Mouse (Mus musculus) left cerebral cortex, postnatal 4 days (tissue): ENCODE data around the gene Ramp2. TPM values are rescaled to one million over a fixed set of nuclear protein-coding genes. Genes with fewer than 3 reads are reported as not detected.

Experiments used
- DNase-seq: peaks from one replicate; pipeline ENCODE4 v3.0.0-alpha.2; 2022
- intact Hi-C: fragments of 180-260 bp; cut with DNase I; formaldehyde crosslinking; loops from one replicate; pipeline ENCODE4 v1.15.1; 2025
- total RNA-seq, 2 experiments: library from RNA; stranded (reverse); gene quantifications; 2 replicates each; pipeline ENCODE4 v1.2.3; 2021

Ramp2 gene
- total RNA-seq, 2 experiments from 2014 or later = 56.2 to 64.0 TPM

GRCm38 (mm10) chr11:101302004-101302798, 56.4 kb downstream of the Ramp2 start, which contains the start of gene Becn1:
Gene Becn1 (minus strand): TSS chr11:101302286.
- DNase-seq = peak; percentile 98
- intact Hi-C loops = no loop called here

- intact Hi-C loops = no loop called here
- no peak for DNase-seq
These were observed 61.9 kb downstream of the Ramp2 start for GRCm38 (mm10) chr11:101307744-101308143.

Other genes with a start within 250 kb of the Ramp2 start
- gene Atp6v0a1, start 236.6 kb upstream of the Ramp2 start, total RNA-seq = 100 to 1,000 TPM; 257 to 302 TPM
- gene Naglu, start 176.0 kb upstream of the Ramp2 start, total RNA-seq = 1 to 10 TPM; 8.3 to 9.6 TPM
- under 1 TPM; 0.52 to 0.76 TPM for gene Hsd17b1, start 167.6 kb upstream of the Ramp2 start, total RNA-seq
- 10 to 100 TPM; 28.3 to 32.0 TPM for gene Coasy, start 163.5 kb upstream of the Ramp2 start, total RNA-seq
- 10 to 100 TPM; 39.0 to 47.3 TPM for gene Mlx, start 158.8 kb upstream of the Ramp2 start, total RNA-seq
- gene Psmc3ip, start 150.6 kb upstream of the Ramp2 start, total RNA-seq = 1 to 10 TPM; 7.7 to 9.1 TPM
- 10 to 100 TPM; 48.9 to 49.2 TPM for gene Retreg3, start 126.1 kb upstream of the Ramp2 start, total RNA-seq
- 10 to 100 TPM; 42.9 TPM for gene Tubg1, start 126.1 kb upstream of the Ramp2 start, total RNA-seq
- gene Tubg2, start 90.1 kb upstream of the Ramp2 start, total RNA-seq = 10 to 100 TPM; 38.6 to 41.6 TPM
- 1 to 10 TPM; 4.8 to 7.4 TPM for gene Cntnap1, start 75.5 kb upstream of the Ramp2 start, total RNA-seq
- 1 to 10 TPM; 5.6 to 6.1 TPM for gene Plekhh3, start 74.7 kb upstream of the Ramp2 start, total RNA-seq
- not detected for gene Ccr10, start 70.6 kb upstream of the Ramp2 start, total RNA-seq
- 10 to 100 TPM; 34.3 to 36.6 TPM for gene Ezh1, start 19.6 kb upstream of the Ramp2 start, total RNA-seq
- 10 to 100 TPM; 76.2 to 77.1 TPM for gene Vps25, start 7.7 kb downstream of the Ramp2 start, total RNA-seq
- gene Wnk4, start 14.5 kb downstream of the Ramp2 start, total RNA-seq = 1 to 10 TPM; 5.4 to 6.2 TPM
- gene Cntd1, start 33.0 kb downstream of the Ramp2 start, total RNA-seq = under 1 TPM; 0.30 to 0.68 TPM
- gene Coa3, start 33.1 kb downstream of the Ramp2 start, total RNA-seq = 10 to 100 TPM; 80.2 to 87.2 TPM
- gene Becn1, start 56.3 kb downstream of the Ramp2 start, total RNA-seq = 100 to 1,000 TPM; 141 to 144 TPM
- 100 to 1,000 TPM in 1 of 2 experiments, 10 to 100 TPM in 1; 95.9 to 109 TPM for gene Psme3, start 70.2 kb downstream of the Ramp2 start, total RNA-seq
- 1 to 10 TPM; 6.2 to 6.6 TPM for gene Aoc2, start 79.0 kb downstream of the Ramp2 start, total RNA-seq
- 1 to 10 TPM; 1.4 to 1.8 TPM for gene Aoc3, start 84.6 kb downstream of the Ramp2 start, total RNA-seq
- gene G6pc, start 121.5 kb downstream of the Ramp2 start, total RNA-seq = not detected
- 10 to 100 TPM; 50.3 to 52.5 TPM for gene Aarsd1, start 171.6 kb downstream of the Ramp2 start, total RNA-seq
- 1 to 10 TPM; 4.5 to 6.5 TPM for gene Gm27029, start 178.8 kb downstream of the Ramp2 start, total RNA-seq
- 10 to 100 TPM; 22.9 to 23.5 TPM for gene Rundc1, start 179.1 kb downstream of the Ramp2 start, total RNA-seq
- gene Ptges3l, start 179.3 kb downstream of the Ramp2 start, total RNA-seq = 1 to 10 TPM; 1.2 to 2.4 TPM
- 10 to 100 TPM; 68.9 to 71.3 TPM for gene Rpl27, start 196.3 kb downstream of the Ramp2 start, total RNA-seq
- gene Ifi35, start 202.4 kb downstream of the Ramp2 start, total RNA-seq = 1 to 10 TPM in 1 of 2 experiments, under 1 TPM in 1; 0.84 to 1.4 TPM
- gene Rnd2, start 219.0 kb downstream of the Ramp2 start, total RNA-seq = 10 to 100 TPM; 70.3 to 72.3 TPM
- gene Vat1, start 220.2 kb downstream of the Ramp2 start, total RNA-seq = 100 to 1,000 TPM; 107 to 112 TPM